Mouse (Mus musculus) intestine, embryonic 16.5 days (tissue): ENCODE measurements at regions not wholly inside any gene's neighbourhood (a gene's known extent, or its start where the extent isn't known, plus 50 kb on each side); places are given as distances from the start of the nearest gene placed in this dataset.

ENCODE experiments used
- ATAC-seq: fragments of 200-750 bp; cut with Nextera tagmentation; 2 replicates; pipeline ENCODE4 v1.8.0; 2017; ENCODE audit warnings: moderate TSS enrichment, moderate library complexity
- H3K27ac ChIP-seq: fragments of 300-500 bp; sonication (generic); 2 replicates; pipeline ENCODE4 v1.5.1; 2014; ENCODE audit warnings: mild to moderate bottlenecking, low read length
- H3K27me3 ChIP-seq: fragments of 300-500 bp; sonication (generic); replicated peaks from 2 replicates; pipeline ENCODE4 v1.6.1; 2014; ENCODE audit warnings: low read length, control low read depth, mixed read lengths; ENCODE audit not compliant: control insufficient read depth, insufficient read depth
- H3K36me3 ChIP-seq: fragments of 300-500 bp; sonication (generic); 2 replicates; pipeline ENCODE4 v1.6.1; 2014; ENCODE audit warnings: low read length, control low read depth; ENCODE audit not compliant: control insufficient read depth, insufficient read depth
- H3K4me1 ChIP-seq: fragments of 300-500 bp; sonication (generic); 2 replicates; pipeline ENCODE4 v1.6.1; 2014; ENCODE audit warnings: low read length, control low read depth, mixed read lengths; ENCODE audit not compliant: control insufficient read depth, insufficient read depth
- H3K4me2 ChIP-seq: fragments of 300-500 bp; sonication (generic); 2 replicates; pipeline ENCODE4 v1.6.1; 2014; ENCODE audit warnings: low read depth, low read length, control low read depth
- H3K4me3 ChIP-seq: fragments of 300-500 bp; sonication (generic); 2 replicates; pipeline ENCODE4 v1.5.1; 2014; ENCODE audit warnings: mild to moderate bottlenecking, low read length
- H3K9ac ChIP-seq: fragments of 300-500 bp; sonication (generic); 2 replicates; pipeline ENCODE4 v1.6.1; 2014; ENCODE audit warnings: low read depth, low read length
- H3K9me3 ChIP-seq: fragments of 300-500 bp; sonication (generic); 2 replicates; pipeline ENCODE4 v1.6.1; 2016; ENCODE audit warnings: low read length, control low read depth; ENCODE audit not compliant: control insufficient read depth
- WGBS: fragments of 180-500 bp; shearing (Covaris S2); extraction: QIAGEN DNeasy Blood & Tissue Kit; methylation state at CpG from one replicate; pipeline ENCODE4 v1.1.7; 2014; 5-methylcytosine and 5-hydroxymethylcytosine counted together

GRCm38 (mm10) chr4:56127730-56128482, 595.6 kb upstream of the Klf4 start:
- no peak for ATAC-seq
- no peak overlapping the region for H3K4me2 ChIP-seq
- H3K4me3 ChIP-seq, result no peak overlapping the region
- no peaks in the 10 kb centered on the region for H3K27me3 ChIP-seq
- 78% methylated on average over 8 of the region's 8 CpGs for WGBS
- no peaks in the 10 kb centered on the region for H3K9me3 ChIP-seq
- H3K4me1 ChIP-seq, result no peaks in the 10 kb centered on the region
- no peaks in the 10 kb centered on the region for H3K36me3 ChIP-seq
- no peak overlapping the region for H3K9ac ChIP-seq
- H3K27ac ChIP-seq, result no peak overlapping the region

- Histone ChIP-seq H3K4me1 (no peaks in the 10 kb centered on the region), H3K4me3 (no peak overlapping the region), H3K9me3 (no peaks in the 10 kb centered on the region), H3K27me3 (no peaks in the 10 kb centered on the region), H3K9ac (no peak overlapping the region), H3K4me2 (no peak overlapping the region), H3K27ac (no peak overlapping the region), H3K36me3 (no peaks in the 10 kb centered on the region)
- no peak for ATAC-seq
Measured at GRCm38 (mm10) chr4:56124515-56124914, 592.2 kb upstream of the Klf4 start.

- Histone ChIP-seq H3K9me3 (no peaks in the 10 kb centered on the region), H3K27ac (no peak overlapping the region), H3K36me3 (no peaks in the 10 kb centered on the region), H3K4me3 (no peak overlapping the region), H3K4me1 (no peaks in the 10 kb centered on the region), H3K9ac (no peak overlapping the region), H3K27me3 (no peaks in the 10 kb centered on the region), H3K4me2 (no peak overlapping the region)
- 89% methylated on average over 5 of the region's 5 CpGs for WGBS
- ATAC-seq, result no peak
Measured at GRCm38 (mm10) chr4:56122198-56122597, 589.9 kb upstream of the Klf4 start.

- Histone ChIP-seq H3K9ac (no peak overlapping the region), H3K27me3 (no peaks in the 10 kb centered on the region), H3K27ac (no peak overlapping the region), H3K4me2 (no peak overlapping the region), H3K4me1 (no peaks in the 10 kb centered on the region), H3K4me3 (no peak overlapping the region), H3K9me3 (no peaks in the 10 kb centered on the region), H3K36me3 (no peaks in the 10 kb centered on the region)
- 77% methylated on average over 5 of the region's 5 CpGs for WGBS
- ATAC-seq, result no peak
Measured at GRCm38 (mm10) chr4:56121664-56122063, 589.4 kb upstream of the Klf4 start.

- no peak for ATAC-seq
- 84% methylated on average over 11 of the region's 11 CpGs for WGBS
Measured at GRCm38 (mm10) chr4:56120357-56120756, 588.1 kb upstream of the Klf4 start.

GRCm38 (mm10) chr4:56113701-56114196, 581.5 kb upstream of the Klf4 start:
- ATAC-seq, result peak; percentile 99
- peak overlapping the region; percentile 87 for H3K27ac ChIP-seq
- peaks cover 12% of the 10 kb centered on the region for H3K4me1 ChIP-seq
- no peaks in the 10 kb centered on the region for H3K36me3 ChIP-seq
- H3K27me3 ChIP-seq, result no peaks in the 10 kb centered on the region
- no peak overlapping the region; the same call in 1 of the 2 replicates for H3K4me3 ChIP-seq
- peak overlapping the region; percentile 11; the same call in 1 of the 2 replicates for H3K9ac ChIP-seq
- no peaks in the 10 kb centered on the region for H3K9me3 ChIP-seq
- 7% methylated on average over 10 of the region's 10 CpGs for WGBS
- peak overlapping the region; percentile 43 for H3K4me2 ChIP-seq

More at GRCm38 (mm10) chr4:56120357-56120756, 588.1 kb upstream of the Klf4 start:
- Histone ChIP-seq H3K27me3 (no peaks in the 10 kb centered on the region), H3K4me3 (no peak overlapping the region), H3K4me2 (no peak overlapping the region), H3K9ac (no peak overlapping the region), H3K27ac (no peak overlapping the region), H3K9me3 (no peaks in the 10 kb centered on the region), H3K4me1 (no peaks in the 10 kb centered on the region), H3K36me3 (no peaks in the 10 kb centered on the region)

- H3K4me2 ChIP-seq, result peak overlapping the region; percentile 43
- WGBS, result 40% methylated on average over 9 of the region's 9 CpGs
- no peaks in the 10 kb centered on the region for H3K9me3 ChIP-seq
- no peaks in the 10 kb centered on the region for H3K27me3 ChIP-seq
- H3K36me3 ChIP-seq, result no peaks in the 10 kb centered on the region
- peaks cover 12% of the 10 kb centered on the region for H3K4me1 ChIP-seq
- peak overlapping the region; percentile 11; the same call in 1 of the 2 replicates for H3K9ac ChIP-seq
- H3K4me3 ChIP-seq, result no peak overlapping the region; the same call in 1 of the 2 replicates
- peak overlapping the region; percentile 87 for H3K27ac ChIP-seq
- ATAC-seq, result peak; percentile 53; the same call in 1 of the 2 replicates
Measured at GRCm38 (mm10) chr4:56112931-56113700, 580.9 kb upstream of the Klf4 start.

GRCm38 (mm10) chr4:56106962-56107361, 574.7 kb upstream of the Klf4 start:
- WGBS, result 75% methylated on average over 4 of the region's 4 CpGs

GRCm38 (mm10) chr4:56102314-56102713, 570.0 kb upstream of the Klf4 start:
- Histone ChIP-seq H3K4me1 (no peaks in the 10 kb centered on the region), H3K9me3 (no peaks in the 10 kb centered on the region), H3K36me3 (no peaks in the 10 kb centered on the region), H3K4me2 (no peak overlapping the region), H3K27ac (no peak overlapping the region), H3K4me3 (no peak overlapping the region), H3K9ac (no peak overlapping the region), H3K27me3 (no peaks in the 10 kb centered on the region)
- WGBS, result 86% methylated on average over 3 of the region's 3 CpGs
- no peak for ATAC-seq

More at GRCm38 (mm10) chr4:56106962-56107361, 574.7 kb upstream of the Klf4 start:
- Histone ChIP-seq H3K27me3 (no peaks in the 10 kb centered on the region), H3K9me3 (no peaks in the 10 kb centered on the region), H3K27ac (no peak overlapping the region), H3K4me1 (no peaks in the 10 kb centered on the region), H3K36me3 (no peaks in the 10 kb centered on the region), H3K4me3 (no peak overlapping the region), H3K9ac (no peak overlapping the region), H3K4me2 (no peak overlapping the region)
- no peak for ATAC-seq
